Mouse (Mus musculus) lung, postnatal 36 days (tissue): Measurements from ENCODE around the gene Stox2.

ENCODE experiments used
- DNase-seq: peaks from one replicate; pipeline ENCODE4 v3.0.0; 2022; ENCODE audit warnings: mixed read lengths

Stox2 gene

GRCm38 (mm10) chr8:47288866-47289541, 157.2 kb downstream of the Stox2 start:
- DNase-seq: peak; percentile 49

DNA sequence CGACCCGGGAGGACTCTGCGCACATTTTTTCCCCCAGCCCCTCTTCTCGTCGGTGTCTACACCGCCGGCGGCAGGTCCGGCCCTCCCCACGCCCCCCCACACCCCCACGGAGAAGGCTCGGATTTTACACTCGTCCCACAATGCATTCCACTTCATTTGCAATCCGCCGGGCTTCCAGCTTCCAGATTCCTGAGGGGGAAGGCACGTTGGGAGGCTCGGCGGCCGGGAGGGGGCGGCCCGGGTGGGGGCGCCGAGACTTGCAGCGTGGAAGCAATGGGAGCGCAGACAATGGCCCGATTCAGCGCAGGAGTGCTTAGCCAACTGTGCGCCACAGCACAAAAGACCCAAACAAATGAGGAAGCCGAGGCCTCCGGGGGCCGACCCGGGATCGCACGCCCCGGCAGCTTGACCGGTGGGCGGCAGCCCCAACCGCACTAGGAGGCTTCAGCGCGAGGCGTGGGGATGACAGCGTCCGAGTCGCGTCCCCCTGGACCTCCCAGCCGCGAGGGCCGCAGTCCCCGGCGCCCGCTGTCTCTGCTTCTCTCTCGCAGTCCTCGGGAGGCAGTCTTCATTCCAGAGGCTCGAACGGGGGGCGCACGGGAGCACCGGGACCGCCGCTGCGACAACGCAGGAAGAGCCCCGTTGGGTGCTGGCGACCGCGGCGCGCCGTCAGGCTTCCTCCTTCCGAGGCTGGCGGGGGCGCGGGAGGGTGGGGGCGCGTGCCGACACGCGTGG, 157.9 kb downstream of the Stox2 start:
- peak; percentile 25 for DNase-seq

GRCm38 (mm10) chr8:47287641-47288130, 158.5 kb downstream of the Stox2 start:
- DNase-seq: no peak

- DNase-seq: no peak
Measured at GRCm38 (mm10) chr8:47287201-47287621, 159.0 kb downstream of the Stox2 start.

- no peak for DNase-seq
Measured at GRCm38 (mm10) chr8:47286081-47286700, 160.0 kb downstream of the Stox2 start.

- no peak for DNase-seq
Measured at GRCm38 (mm10) chr8:47285435-47285834, 160.7 kb downstream of the Stox2 start.

DNA sequence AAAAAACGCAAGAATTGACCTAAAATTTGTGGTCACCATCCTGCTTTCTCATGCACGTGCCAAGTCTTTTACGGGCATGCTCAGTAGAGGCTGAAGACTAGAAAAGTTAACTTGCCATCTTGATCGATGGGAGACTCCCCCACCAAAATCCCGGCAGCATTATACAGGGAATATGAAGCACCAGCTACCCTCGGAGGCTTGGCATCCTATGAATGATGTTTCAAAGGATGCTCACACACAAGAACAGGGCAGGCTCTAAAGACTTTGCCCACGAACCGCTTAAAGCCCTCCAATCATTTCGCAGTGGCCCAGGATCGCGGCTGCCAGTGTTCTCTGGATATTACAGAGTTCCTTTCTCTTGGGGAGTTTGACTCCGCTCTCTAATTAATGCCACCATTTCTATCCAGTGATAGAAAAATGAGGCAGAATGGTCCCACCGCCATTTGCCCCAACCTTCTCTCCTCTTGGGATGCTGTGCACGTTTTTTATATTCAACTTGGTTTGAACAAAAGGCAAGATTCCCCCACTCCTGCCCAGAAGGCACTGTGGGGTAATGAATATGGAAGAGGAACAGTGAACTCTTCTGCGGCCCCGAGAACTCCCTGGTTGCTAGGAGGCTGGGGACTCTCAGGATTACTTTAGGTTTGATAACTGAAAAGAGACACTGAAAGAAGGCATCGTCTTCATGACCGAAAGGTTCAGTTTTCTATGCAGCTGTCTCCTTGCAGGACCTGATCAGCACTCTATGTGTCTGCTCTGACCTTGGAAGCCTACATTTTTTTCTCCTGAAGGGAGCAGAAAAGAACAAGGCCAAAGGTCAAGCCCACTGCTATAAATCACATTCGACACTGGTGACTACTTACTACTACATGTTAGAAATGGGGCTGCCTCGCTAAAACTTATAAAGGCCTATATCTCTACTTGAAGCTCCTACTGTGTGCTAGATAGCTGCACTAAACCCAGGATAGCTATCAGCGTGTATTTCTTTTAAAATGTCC, 161.5 kb downstream of the Stox2 start:
- DNase-seq: no peak

DNA sequence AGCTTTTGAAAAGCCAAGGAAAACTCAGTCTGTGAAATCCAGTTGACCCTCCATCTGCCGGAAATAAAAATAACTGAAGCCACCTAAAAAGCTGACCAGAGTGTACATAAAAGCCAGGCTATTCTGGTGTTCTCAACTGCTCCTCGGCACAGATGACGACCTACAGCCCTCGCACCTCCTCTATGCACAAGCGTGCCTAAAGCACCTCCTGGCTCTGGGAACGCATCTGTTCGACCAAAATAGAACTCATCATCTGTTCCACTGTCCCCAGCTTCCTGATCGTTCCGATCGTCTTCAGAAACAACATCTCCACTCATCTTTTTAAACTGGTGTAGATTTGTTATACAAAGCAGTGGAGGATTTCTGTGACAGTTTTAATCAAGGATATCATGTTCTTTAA, 166.3 kb downstream of the Stox2 start:
- no peak for DNase-seq

DNA sequence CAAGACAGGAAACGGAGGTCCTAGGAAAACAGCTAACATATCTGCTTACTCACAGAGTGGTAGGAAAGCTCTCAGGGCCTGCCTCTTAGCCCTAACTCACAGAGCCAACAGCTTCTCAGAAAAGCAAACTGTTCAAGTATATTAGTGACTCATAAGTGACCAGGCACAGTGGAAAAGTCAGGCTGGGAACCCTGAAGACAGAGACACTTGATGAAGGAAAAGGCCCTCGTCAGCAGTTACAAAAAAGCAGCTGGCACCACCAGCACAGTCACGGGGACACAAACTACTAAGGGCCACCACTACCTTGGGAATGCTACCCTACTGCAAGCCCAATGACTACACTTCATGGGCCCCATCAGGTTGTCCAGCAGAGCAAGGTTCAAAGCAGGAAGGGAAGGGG, 168.0 kb downstream of the Stox2 start:
- peak; percentile 66 for DNase-seq

GRCm38 (mm10) chr8:47268931-47269330, 177.2 kb downstream of the Stox2 start:
- DNase-seq: no peak

GRCm38 (mm10) chr8:47268062-47268822, 177.9 kb downstream of the Stox2 start:
- DNase-seq: no peak

DNA sequence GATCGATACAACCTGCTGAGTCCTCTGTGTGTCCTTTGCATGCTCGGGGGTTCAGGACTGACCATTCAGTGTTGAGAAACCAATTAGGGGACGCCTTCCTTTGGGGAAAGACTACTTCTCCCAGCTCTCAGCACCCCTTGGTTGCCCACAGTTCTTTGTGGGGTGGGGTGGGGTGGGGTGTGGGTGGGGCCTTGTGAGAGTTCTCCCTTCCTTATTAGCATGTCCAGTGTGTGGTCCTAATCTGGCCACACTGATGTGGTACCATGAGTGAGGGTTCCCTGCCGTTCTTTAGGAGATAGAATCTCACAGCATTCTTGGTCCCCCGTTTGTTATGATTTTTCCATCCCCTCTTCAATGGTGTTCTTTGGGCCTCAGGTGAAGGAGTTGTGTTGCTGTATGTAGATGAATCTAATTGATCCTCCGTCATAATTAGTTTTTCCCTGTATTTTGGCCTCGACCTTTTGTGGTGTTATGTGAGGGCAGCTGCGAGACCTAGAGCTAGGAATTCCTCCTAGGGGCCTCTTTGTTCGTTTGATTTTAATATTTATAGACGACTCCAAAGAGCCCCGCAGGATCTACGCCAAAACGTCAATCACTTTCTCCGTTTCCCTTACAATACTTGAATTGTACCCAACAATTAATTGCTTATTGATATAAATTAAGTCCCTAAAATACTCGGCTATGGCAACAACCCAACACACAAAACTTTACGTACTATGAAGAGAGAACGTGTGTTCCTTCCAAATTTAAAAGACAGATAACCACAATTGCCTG, 182.9 kb downstream of the Stox2 start:
- DNase-seq: no peak

- DNase-seq: no peak
Measured at GRCm38 (mm10) chr8:47260751-47261474, 185.2 kb downstream of the Stox2 start.

DNA sequence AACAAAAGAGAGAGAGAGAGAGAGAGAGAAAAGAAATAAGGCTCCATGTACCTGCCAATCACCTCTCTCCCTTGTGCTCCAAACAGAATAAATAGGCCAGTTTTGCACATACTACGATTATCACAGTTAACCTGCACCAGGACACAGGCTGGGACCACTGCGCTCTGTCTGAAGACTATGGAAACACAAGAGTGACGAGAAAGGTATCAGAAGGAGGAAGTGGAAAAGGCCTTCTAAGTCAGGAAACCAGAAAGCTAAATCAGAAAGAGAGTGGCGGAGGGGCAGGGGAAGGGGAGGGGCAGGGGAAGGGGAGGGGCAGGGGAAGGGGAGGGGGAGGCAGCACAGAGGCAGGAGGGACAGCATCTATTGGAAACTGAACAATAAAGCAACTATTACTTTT, 195.3 kb downstream of the Stox2 start:
- DNase-seq: no peak

GRCm38 (mm10) chr8:47245116-47245515, 201.0 kb downstream of the Stox2 start:
- peak; percentile 58 for DNase-seq

- no peak for DNase-seq
Measured at GRCm38 (mm10) chr8:47244202-47244601, 202.0 kb downstream of the Stox2 start.

DNA sequence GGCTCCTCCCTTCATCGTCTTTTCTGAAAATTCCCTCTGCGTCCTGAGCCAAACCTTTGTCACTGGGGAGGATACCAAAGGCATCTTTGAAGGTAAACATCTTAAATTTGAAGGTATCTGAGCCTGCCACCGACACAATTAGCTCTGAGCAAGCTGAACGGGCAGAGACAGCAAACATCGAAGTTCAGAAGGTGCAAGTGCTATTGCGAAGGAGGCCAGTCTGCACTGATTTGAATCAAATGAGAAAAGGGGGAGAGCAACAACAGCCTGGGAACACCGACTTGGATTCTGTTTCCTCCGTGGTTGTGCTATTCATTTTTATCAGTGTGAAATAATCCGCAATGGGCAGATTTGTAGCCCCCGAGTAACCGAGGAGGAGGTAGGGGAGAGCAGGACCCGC, 202.5 kb downstream of the Stox2 start:
- no peak for DNase-seq

- DNase-seq: peak; percentile 56
Measured at GRCm38 (mm10) chr8:47243016-47243630, 203.0 kb downstream of the Stox2 start.

DNA sequence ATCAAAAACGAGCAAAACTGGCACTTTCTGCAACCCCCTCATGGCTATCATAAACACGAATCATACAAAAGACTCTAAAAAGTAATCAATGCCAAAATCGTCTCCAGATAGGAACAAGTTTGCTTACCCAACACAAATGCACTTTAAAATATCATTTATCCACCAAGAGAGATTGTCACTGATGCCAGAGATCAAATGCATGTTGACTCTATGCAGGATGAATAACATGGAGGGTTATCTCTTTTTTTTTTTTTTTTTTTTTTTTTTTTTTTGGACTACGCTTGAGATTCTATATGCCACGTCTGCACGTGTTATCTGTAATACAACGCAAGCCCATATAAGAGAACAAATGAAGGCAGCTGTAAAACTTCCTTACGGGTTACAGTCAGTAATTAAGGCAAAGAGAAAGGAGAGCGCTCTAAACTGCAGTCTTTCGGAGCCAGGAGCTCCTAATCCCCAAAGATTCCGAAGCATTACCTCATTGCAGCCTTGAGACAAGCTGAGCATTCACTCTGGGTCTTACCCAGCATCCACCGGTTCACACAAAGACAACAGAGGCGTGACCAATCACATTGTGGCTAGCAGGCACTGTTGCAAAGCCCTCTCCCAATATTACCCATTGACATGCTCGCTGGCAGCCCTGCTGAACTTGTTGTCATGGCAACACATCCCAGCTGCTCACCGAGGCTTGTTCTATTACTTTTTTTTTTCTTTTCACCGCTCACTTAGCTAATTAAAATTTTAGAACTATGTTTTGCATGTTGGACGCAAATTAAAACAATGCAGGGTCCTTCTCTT, 203.8 kb downstream of the Stox2 start:
- peak; percentile 75 for DNase-seq
